Mouse (Mus musculus): Measurements from ENCODE around the gene Rock2. TPM values are rescaled to one million over a fixed set of nuclear protein-coding genes. Genes with fewer than 3 reads are reported as not detected.
"Not testable (repeated sequence)": the region's sequence is repeated elsewhere in the genome, so short reads cannot be mapped to it uniquely, and the experiment has no call there.

Gene Rock2
- total RNA-seq, 4 experiments from 2014 or later, result 71.9 to 88.8 (median 84.0) TPM

DNA sequence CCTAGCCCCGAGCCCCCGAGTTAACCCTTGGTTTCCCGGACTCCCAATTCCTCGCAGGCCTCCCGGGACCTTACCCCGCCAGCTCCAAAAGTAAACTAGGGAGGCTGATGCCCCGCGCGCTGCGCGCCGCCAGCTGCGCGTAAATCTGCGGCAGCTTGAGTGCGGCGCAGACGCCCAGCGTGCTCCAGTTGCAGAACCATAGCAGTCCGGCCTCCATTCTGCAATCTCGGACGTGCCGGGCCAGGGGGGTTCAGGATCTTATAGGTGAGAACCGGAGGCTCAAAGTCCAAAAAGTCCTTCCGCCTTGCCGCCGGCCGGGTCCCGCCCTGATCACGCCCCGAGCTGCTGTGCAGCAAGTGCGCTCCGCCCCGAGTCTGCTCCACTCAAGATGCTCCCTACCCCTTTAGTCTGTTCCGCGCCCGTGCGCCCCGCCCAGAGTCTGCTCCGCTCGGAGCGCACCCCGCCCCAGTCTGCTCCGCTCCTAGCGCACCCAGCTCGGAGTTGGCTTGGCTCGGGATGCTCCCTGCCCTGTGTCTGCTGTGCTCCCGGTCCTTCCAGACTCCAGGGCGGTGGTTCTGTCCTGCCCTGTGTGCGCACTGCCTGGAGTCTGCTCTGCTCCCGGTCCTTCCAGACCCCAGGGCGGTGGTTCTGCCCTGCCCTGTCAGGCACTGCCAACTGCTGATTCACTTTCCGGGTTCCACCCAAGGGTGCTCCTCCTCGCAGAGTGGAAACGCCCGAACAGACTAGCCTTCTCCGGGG lies 105.2 kb downstream of the Rock2 start, which contains the start of gene Pqlc3:
Pqlc3 (minus strand) TSS at position 670 of the 759 bp plus-strand sequence.
- peak; percentile 84 for DNase-seq (ENCODE audit: low spot score)

DNA sequence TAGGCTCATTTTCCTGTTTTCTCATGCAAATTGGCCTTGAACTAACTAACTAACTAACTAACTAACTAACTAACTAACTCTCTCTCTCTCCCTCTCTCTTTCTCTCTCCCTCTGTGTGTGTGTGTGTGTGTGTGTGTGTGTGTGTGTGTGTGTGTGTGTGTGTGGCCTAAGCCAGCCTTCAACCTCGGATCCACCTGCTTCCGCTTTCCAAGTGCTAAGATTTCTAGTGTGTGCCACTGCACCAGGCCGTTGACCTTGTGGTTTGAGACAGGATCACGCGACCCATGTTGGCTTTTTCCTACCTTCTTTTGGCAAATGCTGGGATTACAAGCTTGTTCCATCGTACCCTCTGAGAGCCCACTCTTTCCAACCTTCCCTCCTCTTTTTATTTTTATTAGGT lies 105.9 kb downstream of the Rock2 start:
- DNase-seq (ENCODE audit: low spot score), result no peak

DNA sequence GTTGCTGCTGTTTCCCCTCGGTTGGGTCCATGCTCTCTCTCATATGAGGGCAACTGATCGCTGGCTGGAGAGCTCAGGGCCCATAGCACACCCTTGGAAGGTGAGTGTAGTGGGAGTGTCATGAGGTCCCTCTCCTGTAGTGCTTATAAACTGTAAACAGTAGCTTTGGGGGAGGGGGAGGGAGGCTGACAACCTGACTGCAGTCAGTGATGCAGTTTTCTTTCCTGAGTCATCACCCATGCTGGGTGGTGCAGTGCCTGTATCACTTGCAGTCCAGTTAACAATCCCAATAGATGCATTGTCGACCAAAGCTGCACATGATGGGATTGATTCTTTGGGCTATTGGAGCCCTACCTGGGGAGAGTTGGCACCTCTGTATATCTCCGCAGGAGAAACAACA lies 106.5 kb downstream of the Rock2 start:
- DNase-seq (ENCODE audit: low spot score), result no peak

DNA sequence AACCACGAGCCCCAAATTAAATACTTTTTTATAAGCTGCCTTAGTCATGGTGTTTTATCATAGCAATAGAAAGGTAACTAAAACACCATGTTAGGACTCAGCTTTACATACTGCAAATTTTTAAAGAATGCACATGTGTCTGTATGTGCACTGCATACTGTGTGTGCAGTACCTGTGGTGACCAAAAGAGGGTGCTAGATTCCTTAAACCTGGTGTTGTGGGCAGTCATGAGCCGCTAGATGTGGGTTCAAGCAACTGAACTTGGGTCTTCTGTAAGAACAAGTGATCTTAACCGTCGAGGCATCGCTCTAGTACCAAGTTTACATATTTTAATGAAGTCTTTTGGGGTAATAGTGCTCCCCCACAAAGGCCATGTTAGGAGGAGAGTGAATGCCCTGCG lies 114.8 kb downstream of the Rock2 start:
- DNase-seq (ENCODE audit: low spot score), result no peak

DNA sequence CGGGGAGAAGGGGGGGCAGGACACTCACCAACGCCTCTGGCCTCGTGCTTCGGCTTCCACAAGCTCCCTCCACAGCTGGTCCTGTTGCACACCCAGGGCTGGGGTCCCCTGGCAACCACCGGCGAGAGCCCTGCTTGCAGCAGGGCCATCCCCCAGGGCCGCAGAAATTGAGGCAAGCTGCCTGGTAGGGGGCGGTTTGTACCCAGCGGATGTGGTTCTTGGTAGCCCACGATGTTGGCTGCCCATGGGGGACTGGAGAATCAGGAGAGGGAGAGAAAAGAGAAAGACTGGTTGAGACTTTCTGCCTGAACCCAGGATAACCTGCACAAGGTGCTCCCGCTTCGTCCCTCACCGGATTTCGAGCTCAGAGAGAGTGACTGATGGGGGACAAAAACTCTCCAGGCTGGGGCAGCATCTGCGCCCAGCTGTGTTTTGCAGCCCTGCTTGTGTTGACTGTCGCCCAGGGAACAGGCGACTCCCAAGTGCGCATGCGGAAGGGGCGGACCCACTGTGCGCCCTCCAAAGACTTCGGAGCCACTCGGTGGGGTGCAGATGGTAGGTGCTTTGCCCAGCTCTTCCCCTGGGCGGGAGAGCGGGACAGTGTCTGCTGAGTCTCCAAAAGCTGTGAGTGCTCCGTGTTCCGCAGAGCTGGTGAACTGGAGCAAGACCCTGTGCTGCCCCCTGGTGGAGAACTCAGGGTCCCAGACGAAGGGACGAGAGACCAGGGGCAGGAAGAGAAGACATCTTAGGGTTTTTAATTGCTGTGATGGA lies 116.6 kb downstream of the Rock2 start, which contains the start of gene 2410004P03Rik:
2410004P03Rik (minus strand) TSS at position 628 of the 771 bp plus-strand sequence.
- peak; percentile 77 for DNase-seq (ENCODE audit: low spot score)

DNA sequence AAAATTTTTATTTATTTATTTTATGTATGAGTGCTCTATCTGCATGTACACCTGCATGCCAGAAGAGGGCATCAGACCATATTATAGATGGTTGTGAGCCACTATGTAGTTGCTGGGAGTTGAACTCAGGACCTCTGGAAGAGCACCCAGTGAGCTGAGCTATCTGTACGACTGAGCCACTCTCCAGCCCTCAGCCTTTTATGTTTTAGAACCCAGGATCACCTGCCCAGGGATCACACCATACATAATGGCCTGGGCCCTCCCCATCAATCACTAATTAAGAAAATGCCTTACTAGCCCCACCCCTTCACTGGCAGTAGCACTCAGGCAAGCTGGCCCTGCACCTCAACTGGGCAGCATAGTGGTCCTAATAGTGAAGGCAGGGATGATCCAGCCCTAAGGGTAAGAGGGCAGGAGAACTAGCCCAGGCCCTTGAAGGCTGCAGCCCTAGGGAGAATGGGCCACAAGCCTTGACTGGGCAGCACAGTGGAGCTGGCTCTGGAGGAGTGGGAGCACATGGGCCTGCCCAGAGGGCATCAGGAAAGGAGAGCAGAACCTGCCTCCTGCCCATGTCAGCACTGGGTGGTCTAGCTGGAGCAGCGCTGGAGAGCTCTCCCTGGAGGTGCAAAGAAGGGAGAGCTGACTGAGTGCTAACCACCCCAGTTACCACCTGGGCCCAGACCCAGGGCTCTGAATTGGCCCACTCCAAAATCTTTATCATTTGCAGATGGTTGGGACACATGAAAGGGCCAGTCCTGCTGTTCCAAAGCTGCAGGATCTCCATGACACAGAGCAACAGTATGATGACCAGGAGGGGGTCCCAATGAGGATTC lies 117.6 kb downstream of the Rock2 start:
- DNase-seq (ENCODE audit: low spot score), result no peak

DNA sequence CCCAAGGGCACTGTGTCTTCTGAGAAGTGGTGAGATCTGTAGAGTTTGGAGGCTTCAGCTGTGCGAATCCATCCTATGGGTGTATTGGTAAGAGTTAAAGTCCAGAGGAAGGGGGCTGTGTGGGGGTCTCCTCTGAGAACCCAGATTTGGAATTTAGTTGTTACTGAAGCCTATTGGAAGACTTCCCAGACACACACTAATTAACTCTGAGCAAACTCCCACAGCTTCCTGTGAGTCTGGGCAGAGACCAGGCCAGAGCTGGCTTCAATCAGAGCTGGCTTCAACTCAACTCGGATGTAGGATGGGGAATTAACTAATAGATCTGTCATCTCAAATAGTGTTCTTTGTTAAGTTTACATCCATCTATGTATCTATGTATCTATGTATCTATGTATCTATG lies 121.0 kb downstream of the Rock2 start:
- no peak for DNase-seq (ENCODE audit: low spot score)

DNA sequence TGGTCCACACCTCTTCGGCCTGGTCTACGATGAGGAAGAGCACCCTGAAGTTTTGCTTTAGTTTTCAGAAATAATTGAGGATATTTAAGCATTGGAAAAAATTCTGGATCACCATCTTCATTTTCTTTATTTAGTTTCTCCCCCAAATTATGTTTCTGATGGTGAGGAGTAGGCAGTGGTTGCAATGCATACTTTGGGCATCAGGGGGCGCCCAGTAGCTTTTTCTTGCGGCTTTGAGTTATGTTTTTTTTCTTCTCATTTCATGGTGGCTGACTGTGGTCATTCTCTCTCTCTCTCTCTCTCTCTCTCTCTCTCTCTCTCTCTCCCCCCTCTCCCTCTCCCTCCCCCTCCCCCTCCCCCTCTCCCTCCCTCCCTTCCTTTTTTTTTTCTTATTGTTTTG lies 123.8 kb downstream of the Rock2 start:
- DNase-seq (ENCODE audit: low spot score), result no peak

DNA sequence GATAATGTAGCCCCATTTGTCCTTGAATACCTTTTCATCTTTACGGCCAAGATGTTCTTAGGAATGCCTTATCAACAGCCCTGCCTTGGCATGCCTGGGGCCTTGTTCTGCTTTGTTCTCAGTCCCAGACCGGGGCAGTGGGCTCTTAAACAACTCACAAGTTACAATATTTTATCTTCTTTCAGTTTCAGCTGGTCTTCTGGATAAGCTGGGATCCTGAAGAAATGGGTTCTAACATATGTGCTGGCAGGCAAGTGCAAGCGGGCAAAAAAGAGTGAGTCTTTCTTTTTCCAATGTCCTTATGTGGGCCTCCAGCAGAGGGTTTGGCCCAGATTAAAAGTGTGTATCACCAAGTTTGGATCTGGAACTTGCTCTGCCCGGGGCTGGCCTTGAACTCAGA lies 126.4 kb downstream of the Rock2 start:
- not testable (repeated sequence) for DNase-seq (ENCODE audit: low spot score)

DNA sequence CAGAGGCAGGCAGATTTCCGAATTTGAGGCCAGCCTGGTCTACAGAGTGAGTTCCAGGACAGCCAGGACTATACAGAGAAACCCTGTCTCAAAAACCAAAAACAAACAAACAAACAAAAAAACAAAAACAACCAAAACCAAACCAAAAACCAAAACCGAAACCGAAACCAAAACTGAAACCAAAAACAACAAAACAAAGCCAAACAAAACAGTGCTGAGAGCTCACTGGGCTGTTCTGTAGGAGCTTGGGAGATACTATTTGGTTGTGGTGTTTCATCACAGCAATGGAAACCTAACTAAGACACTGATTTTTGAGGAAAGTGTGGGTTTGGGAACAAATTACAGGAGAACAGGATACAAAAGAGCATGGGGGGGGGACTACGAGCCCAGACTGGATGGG lies 127.5 kb downstream of the Rock2 start:
- DNase-seq (ENCODE audit: low spot score), result no peak

DNA sequence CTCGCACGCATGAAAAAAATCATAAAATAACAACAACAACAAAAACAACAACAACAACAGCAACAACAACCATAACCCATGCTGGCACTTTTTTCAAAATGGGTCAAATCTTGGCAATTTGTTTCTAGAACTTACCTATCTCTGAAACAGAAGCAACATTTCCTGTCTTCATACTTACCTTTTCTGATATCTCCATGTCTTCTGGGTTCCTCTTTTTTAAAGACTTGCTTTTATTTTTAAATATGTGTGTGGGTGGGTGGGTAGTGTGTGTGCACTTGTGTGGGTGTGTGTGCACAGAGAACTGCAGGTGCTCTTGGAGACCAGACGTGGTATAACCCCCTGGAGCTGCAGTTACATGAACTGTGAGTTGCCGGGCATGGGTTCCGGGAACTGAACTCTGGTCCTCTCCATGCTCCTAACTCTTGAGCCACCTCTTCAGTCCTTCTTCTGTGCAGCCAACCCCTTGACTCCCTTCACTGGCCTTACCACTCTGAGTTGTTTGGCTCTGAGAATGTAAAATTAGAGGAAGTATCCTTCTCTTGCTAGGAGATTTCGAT lies 129.9 kb downstream of the Rock2 start:
- no peak for DNase-seq (ENCODE audit: low spot score)

DNA sequence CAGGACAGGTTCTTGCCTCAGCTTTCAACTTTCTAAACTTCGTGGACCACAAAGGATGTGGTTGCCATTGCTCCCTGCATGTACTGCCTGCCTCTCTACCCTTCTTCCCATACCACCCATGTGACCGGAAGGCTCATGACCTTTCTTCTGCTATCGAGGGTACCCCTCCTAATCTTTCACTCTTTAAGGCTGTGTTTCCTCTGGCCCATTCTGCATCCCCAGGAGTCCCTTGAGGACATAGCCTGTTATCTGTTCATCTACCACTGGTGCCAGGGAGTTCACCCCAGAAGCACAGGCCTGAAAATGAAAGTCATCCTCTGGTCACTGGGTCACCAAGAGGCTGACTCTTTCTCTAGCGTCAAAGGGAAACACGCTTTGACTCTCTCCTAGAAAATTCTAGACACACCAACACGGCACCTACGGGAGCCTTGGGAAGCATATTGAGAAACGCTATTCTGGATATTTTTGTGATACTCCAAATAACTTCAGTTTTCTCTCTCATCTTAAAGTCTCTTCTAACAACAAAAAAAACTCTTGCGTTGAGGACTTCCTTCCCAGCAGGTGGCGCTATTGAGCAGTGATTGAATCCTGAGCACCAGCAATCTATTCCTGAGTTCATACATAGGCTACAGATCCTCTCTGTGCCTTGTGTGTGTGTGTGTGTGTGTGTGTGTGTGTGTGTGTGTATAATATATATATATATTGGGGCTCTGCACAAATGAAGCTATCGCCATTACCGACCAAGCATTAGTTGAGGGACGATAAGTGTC lies 138.2 kb downstream of the Rock2 start:
- peak; percentile 56 for DNase-seq (ENCODE audit: low spot score)

DNA sequence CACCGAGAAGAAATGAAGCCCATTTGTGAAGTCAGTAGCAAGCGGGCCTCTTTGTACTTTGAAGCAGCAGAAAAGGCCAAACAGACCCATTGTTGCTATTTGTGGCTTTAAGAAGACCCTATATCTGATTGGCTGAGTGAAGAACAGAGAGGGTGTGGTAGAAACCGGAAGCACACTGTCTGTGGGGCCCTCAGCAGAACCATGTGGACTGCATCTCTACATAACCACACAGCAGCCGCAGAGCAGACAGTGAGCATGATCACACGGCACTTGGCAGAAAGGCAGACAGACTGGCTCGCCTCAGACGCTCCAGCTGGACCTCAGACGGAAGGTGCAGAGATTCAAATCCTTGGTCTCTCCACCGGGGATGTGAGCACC lies 138.8 kb downstream of the Rock2 start:
- no peak for DNase-seq (ENCODE audit: low spot score)

DNA sequence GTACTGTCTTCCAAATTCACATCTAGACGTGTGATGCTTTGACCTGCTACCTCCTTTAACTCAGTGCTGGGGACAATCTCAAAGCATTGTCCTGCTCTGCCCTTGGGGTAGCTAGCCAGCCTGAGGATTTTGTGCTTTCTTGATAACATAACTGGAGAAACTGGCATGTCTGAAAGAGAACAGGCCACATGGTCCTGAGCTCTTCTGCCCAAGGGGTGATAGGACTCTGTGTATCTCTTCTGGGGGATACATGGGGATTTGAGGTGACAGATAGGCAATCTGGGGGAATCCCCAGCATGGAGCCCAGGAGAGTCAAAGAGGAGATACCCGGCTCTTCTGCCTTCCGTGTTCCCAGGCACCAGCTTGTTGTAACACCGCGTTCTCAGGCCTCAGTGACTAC lies 140.0 kb downstream of the Rock2 start:
- DNase-seq (ENCODE audit: low spot score), result no peak

DNA sequence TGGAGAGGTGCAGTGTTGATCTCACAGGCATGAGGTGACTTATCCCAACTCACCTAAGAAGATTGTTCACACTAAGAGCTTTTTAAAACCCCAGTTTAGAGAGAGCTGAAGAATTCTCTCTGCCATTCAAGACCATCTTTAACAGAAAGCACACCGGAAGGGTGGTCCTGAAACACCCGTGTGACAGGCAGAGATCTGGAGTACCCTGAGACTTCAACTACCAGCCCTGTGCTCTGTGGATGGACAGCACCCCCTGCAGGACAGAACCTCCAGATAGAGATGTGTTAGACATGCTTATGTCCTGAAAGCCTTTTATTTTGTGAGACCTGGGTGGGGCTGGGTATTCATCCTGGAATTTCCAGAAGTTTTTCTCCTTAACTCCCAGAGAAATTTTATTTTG lies 140.4 kb downstream of the Rock2 start:
- DNase-seq (ENCODE audit: low spot score), result no peak

DNA sequence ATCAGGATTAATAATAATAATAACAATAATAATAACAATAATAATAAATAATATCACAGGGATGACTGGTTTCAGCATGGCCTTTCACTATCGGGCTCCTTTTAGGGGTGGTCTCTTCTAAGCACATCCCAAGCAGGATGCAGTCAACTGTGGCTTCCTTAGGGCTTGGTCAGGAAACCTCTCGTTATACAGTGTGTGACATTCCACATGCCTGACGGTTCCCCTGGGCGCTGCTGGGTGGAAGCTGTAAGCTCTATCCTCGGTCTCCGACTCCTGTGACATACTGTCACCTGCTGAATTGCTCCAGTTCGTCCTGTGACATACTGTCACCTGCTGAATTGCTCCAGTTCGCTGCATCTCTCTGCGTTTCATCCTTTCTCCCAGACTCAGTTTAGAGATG lies 141.8 kb downstream of the Rock2 start:
- no peak for DNase-seq (ENCODE audit: low spot score)

DNA sequence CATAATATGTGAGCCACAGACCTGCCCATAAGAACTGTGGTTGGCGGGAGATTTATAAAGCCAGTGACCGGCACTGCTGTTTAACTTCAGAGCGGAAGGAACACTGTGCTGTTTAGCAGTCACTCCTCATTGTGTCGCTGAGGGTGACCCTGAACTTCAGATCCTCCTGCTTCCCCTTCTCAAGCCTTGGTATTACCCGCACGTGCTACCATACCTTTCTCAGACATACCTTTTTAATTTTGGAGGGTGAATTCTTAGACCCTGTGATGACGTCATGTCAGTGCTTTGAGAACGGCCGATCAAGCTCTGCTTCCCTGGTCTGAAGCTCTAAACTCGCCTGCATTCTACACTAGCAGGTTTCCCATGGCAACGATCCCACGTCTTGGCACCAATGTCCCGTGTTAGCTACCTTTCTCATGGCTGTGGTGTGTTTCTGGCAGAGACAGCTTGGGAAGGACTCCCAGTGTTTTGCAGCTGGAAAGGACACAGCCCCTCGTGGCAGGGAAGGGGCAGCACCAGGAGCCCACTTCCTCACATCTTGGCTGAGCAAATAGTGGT lies 142.4 kb downstream of the Rock2 start:
- DNase-seq (ENCODE audit: low spot score), result no peak

Measured in heart, adult 8-10 months (tissue).